ENCODE assay signal across 9 mouse cellular contexts in the genomic region with DNA sequence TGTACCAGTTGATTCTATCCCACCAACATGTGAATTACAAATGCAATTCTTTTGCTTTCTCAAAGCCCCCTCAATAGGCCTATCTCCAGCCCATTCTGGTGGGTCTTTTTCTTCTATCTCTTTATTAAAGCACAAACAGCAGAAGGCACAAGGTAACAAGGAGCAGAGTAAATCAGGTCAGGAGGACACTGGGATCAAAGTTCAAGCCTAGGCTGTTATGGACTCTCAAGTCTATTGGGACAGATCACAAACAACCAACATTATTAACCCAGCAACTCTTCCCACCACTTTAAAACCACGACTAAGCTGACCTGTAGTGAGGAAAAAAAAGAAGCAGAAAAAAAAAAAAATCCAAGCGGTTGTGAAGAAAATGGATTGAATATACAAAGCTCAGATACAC. TPM values are rescaled to one million over a fixed set of nuclear protein-coding genes. Genes with fewer than 3 reads are reported as not detected.
DNase-seq lines count a peak whose midpoint lies in the region; ATAC-seq and TF ChIP-seq lines count a peak whose summit lies in the region.
"Had no signal": no experiment of that assay in that cellular context is flagged by ENCODE, and none has a peak within 500 bp of the region (broad histone marks: within the 10 kb centered on the region; RNA-seq: fewer than 3 reads in every experiment).

No protein-coding gene starts in this region.

- no peak for TF ChIP-seq POLR2A in lung, adult 2 months (IDR thresholded peaks at IDR 0.05; ENCODE audit: borderline replicate concordance, extremely low read depth, low read depth, low read length)

- ATAC-seq in neural tube, embryonic 13.5 days (ENCODE audit: low read depth) = no peak
- no peak for ATAC-seq in megakaryocyte-erythroid progenitor cell, adult 5-6 weeks (replicated peaks; ENCODE audit: low FRiP score, low TSS enrichment, poor library complexity, severe bottlenecking)

- DNase-seq in lung, adult 2 months = no peak
- no peak for DNase-seq in lung, postnatal 4 days
- no peak for DNase-seq in forebrain, embryonic 10.5 days (ENCODE audit: extremely low spot score, low spot score)
- DNase-seq in limb, embryonic 10.5 days (ENCODE audit: low spot score) = no peak
- no peak for DNase-seq in frontal cortex, postnatal 10 days (ENCODE audit: low spot score in 2 of 2)
- DNase-seq in left cerebral cortex, postnatal 10 days (ENCODE audit: extremely low spot score in 1 of 2, low spot score in 2 of 2) = no peak
- DNase-seq: gastrocnemius, postnatal 36 days had no signal

- peaks cover 22% of the 10 kb centered on the region for H3K36me3 ChIP-seq in forebrain, embryonic 10.5 days (replicated peaks)
- peaks cover 23% of the 10 kb centered on the region for H3K36me3 ChIP-seq in limb, embryonic 10.5 days
- peaks cover 15% of the 10 kb centered on the region for H3K36me3 ChIP-seq in neural tube, embryonic 13.5 days

- 15% methylated on average over 2 of the region's 2 CpGs for WGBS in lung, adult 2 months
- 54% methylated on average over 2 of the region's 2 CpGs for WGBS in forebrain, embryonic 10.5 days
- 43% methylated on average over 2 of the region's 2 CpGs for WGBS in limb, embryonic 10.5 days
- WGBS in neural tube, embryonic 13.5 days = 31% methylated on average over 2 of the region's 2 CpGs

- peak overlapping the region; percentile 38 for H3K4me3 ChIP-seq in lung, adult 2 months (replicated peaks; ENCODE audit: extremely low read depth, low read depth, low read length)
- peak overlapping the region; percentile 67; the same call in 1 of the 2 replicates for H3K4me3 ChIP-seq in forebrain, embryonic 10.5 days
- H3K4me3 ChIP-seq in limb, embryonic 10.5 days = 0 out of 2 replicates have a peak overlapping the region, but pooled peaks have one; percentile 64
- peak overlapping the region; percentile 57 for H3K4me3 ChIP-seq in neural tube, embryonic 13.5 days

- no peak overlapping the region for H3K27ac ChIP-seq in forebrain, embryonic 10.5 days
- no peak overlapping the region for H3K27ac ChIP-seq in limb, embryonic 10.5 days
- no peak overlapping the region for H3K27ac ChIP-seq in neural tube, embryonic 13.5 days (replicated peaks)

- intact Hi-C loops in left cerebral cortex, postnatal 10 days (cut with DNase I) = no loop called here

- no peaks in the 10 kb centered on the region for H3K27me3 ChIP-seq in forebrain, embryonic 10.5 days (ENCODE audit: poor library complexity, severe bottlenecking)
- H3K27me3 ChIP-seq in limb, embryonic 10.5 days (ENCODE audit: low read depth, poor library complexity, severe bottlenecking) = no peaks in the 10 kb centered on the region
- H3K27me3 ChIP-seq in neural tube, embryonic 13.5 days = no peaks in the 10 kb centered on the region

- no peak for TF ChIP-seq CTCF in lung, adult 2 months (IDR thresholded peaks at IDR 0.05; ENCODE audit: insufficient read depth, low read length)

- H3K4me2 ChIP-seq in neural tube, embryonic 13.5 days = peak overlapping the region; percentile 58

- H3K9ac ChIP-seq in neural tube, embryonic 13.5 days = peak overlapping the region; percentile 5; the same call in 1 of the 2 replicates

- no peaks in the 10 kb centered on the region for H3K9me3 ChIP-seq in forebrain, embryonic 10.5 days
- no peaks in the 10 kb centered on the region for H3K9me3 ChIP-seq in limb, embryonic 10.5 days (replicated peaks)
- H3K9me3 ChIP-seq in neural tube, embryonic 13.5 days = no peaks in the 10 kb centered on the region

- H3K4me1 ChIP-seq in lung, adult 2 months (ENCODE audit: control insufficient read depth, insufficient read depth, low read length) = no peaks in the 10 kb centered on the region; the same call in 1 of the 2 replicates
- H3K4me1 ChIP-seq in forebrain, embryonic 10.5 days = peaks cover 5% of the 10 kb centered on the region
- H3K4me1 ChIP-seq in limb, embryonic 10.5 days = no peaks in the 10 kb centered on the region
- peaks cover 5% of the 10 kb centered on the region for H3K4me1 ChIP-seq in neural tube, embryonic 13.5 days (replicated peaks)

RNA-seq across cellular contexts. Expression of a gene that starts 1.4 kb away (rescaled TPM):
- polyA plus RNA-seq in lung, adult 2 months (2012; rRNA removed) = 68.0 and 85.8 TPM in 2 replicates
- 59.5 and 68.4 TPM in 2 replicates for polyA plus RNA-seq in forebrain, embryonic 10.5 days (2016; fragmentation: Nextera tagmentation; extraction: Ambion mirVana)
- 54.3 and 61.1 TPM in 2 replicates for polyA plus RNA-seq in limb, embryonic 10.5 days (2016; fragmentation: Nextera tagmentation; extraction: Ambion mirVana)
- 66.6 and 74.5 TPM in 2 replicates for polyA plus RNA-seq in neural tube, embryonic 13.5 days (2015; fragmentation: Nextera tagmentation; extraction: Ambion mirVana)
- total RNA-seq in megakaryocyte-erythroid progenitor cell, adult 5-6 weeks (2014; fragmentation: Nextera tagmentation) = 47.0 and 47.2 TPM in 2 replicates
- 73.7 and 82.0 TPM in 2 replicates for total RNA-seq in megakaryocyte-erythroid progenitor cell, adult 5-6 weeks (2017)
- 10 to 100 TPM; 51.0 to 59.0 TPM for total RNA-seq in left cerebral cortex, postnatal 10 days (2021)
